Mouse (Mus musculus) liver, embryonic 16.5 days (tissue): ENCODE data around the gene Olfr323. TPM values are rescaled to one million over a fixed set of nuclear protein-coding genes. Genes with fewer than 3 reads are reported as not detected.

Experiments
- ATAC-seq: fragments of 200-750 bp; cut with Nextera tagmentation; 2 replicates; pipeline ENCODE4 v1.8.0; 2017; ENCODE audit warnings: low read depth, mild to moderate bottlenecking, moderate number of reproducible peaks, moderate library complexity
- H3K27ac ChIP-seq: fragments of 300-500 bp; sonication (generic); 2 replicates; pipeline ENCODE4 v1.5.1; 2014; ENCODE audit warnings: mild to moderate bottlenecking, low read length
- H3K27me3 ChIP-seq: fragments of 300-500 bp; sonication (generic); 2 replicates; pipeline ENCODE4 v1.6.1; 2014; ENCODE audit warnings: low read depth, low read length, mixed read lengths; ENCODE audit not compliant: control insufficient read depth, insufficient read depth
- H3K36me3 ChIP-seq: fragments of 300-500 bp; sonication (generic); 2 replicates; pipeline ENCODE4 v1.6.1; 2014; ENCODE audit warnings: mild to moderate bottlenecking; ENCODE audit not compliant: control insufficient read depth, insufficient read depth
- H3K4me1 ChIP-seq: fragments of 300-500 bp; sonication (generic); 2 replicates; pipeline ENCODE4 v1.6.1; 2014; ENCODE audit warnings: low read depth, low read length, mixed read lengths; ENCODE audit not compliant: control insufficient read depth
- H3K4me2 ChIP-seq: fragments of 300-500 bp; sonication (generic); 2 replicates; pipeline ENCODE4 v1.6.1; 2014; ENCODE audit warnings: low read depth, low read length, mixed read lengths
- H3K4me3 ChIP-seq: fragments of 300-500 bp; sonication (generic); 2 replicates; pipeline ENCODE4 v1.5.1; 2014; ENCODE audit warnings: low read depth, mild to moderate bottlenecking, low read length
- H3K9ac ChIP-seq: fragments of 300-500 bp; sonication (generic); 2 replicates; pipeline ENCODE4 v1.6.1; 2014; ENCODE audit warnings: low read depth, low read length
- H3K9me3 ChIP-seq: fragments of 300-500 bp; sonication (generic); replicated peaks from 2 replicates; pipeline ENCODE4 v1.6.1; 2016; ENCODE audit warnings: low read length; ENCODE audit not compliant: control insufficient read depth
- WGBS: fragments of 180-500 bp; shearing (Covaris S2); extraction: QIAGEN DNeasy Blood & Tissue Kit; methylation state at CpG from one replicate; pipeline ENCODE4 v1.1.7; 2014; ENCODE audit not compliant: insufficient replicate concordance; 5-methylcytosine and 5-hydroxymethylcytosine counted together
- polyA plus RNA-seq: library from polyadenylated mRNA; unstranded; fragments of >200 nt; fragmentation: Nextera tagmentation; extraction: Ambion mirVana; gene quantifications from 2 replicates; pipeline ENCODE4 v1.2.1, GENCODE M21; 2015

The Olfr323 gene
- not detected in 2 replicates for polyA plus RNA-seq

GRCm38 (mm10) chr11:58630401-58630800, at the start of gene Olfr323:
Olfr323 (minus strand) TSS chr11:58630501.
- no peaks in the 10 kb centered on the region for H3K27me3 ChIP-seq
- WGBS, result 51% methylated on average over 5 of the region's 5 CpGs
- H3K9me3 ChIP-seq, result no peaks in the 10 kb centered on the region
- no peak within 1 kb of the TSS for H3K9ac ChIP-seq
- no peak within 1 kb of the TSS for H3K4me2 ChIP-seq
- ATAC-seq, result no peak
- H3K36me3 ChIP-seq, result no peaks in the 10 kb centered on the region
- H3K27ac ChIP-seq, result no peak within 1 kb of the TSS
- H3K4me3 ChIP-seq, result no peak within 1 kb of the TSS
- no peaks in the 10 kb centered on the region for H3K4me1 ChIP-seq

DNA sequence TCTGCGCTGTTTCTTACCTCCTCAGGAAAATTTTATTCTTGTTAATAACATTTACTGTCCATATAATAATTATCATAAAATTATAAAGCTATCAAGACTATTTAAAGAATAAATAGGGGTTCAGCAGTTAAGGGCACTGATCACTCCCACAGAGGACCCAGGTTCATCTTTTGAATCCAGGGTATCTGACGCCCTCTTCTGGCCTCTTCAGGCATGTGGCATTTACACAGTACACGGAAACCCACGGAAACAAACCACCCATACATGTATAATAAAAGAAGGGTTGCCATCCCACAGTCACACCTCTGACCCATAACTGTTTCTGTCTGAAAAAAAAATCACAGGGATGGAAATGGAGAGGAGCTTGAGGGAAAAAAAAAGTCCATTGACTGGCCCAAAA, 41.5 kb upstream of the Olfr323 start:
- Histone ChIP-seq H3K4me1 (no peaks in the 10 kb centered on the region), H3K9me3 (no peaks in the 10 kb centered on the region), H3K4me2 (no peak overlapping the region), H3K36me3 (no peaks in the 10 kb centered on the region), H3K27me3 (no peaks in the 10 kb centered on the region), H3K27ac (no peak overlapping the region), H3K9ac (no peak overlapping the region), H3K4me3 (no peak overlapping the region)
- 41% methylated on average over 4 of the region's 4 CpGs for WGBS
- ATAC-seq, result no peak

DNA sequence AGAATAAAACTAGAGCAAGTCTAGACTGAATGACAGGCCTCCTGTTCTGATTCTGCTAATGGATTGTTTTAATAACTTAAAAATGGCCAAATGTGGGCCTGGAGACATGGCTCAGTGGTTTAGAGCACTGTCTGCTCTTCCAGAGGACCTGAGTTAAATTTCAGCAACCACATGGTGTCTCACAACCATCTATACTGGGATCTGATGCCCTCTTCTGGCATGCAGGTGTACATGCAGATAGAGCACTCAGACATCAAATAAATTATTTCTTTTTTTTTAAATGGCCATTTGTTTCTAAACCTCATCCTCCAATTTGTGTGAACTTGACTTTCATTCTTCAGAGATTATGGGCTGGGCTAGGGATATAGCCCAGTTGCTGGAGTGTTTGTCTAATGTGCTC, 39.0 kb upstream of the Olfr323 start:
- Histone ChIP-seq H3K9ac (no peak overlapping the region), H3K4me2 (no peak overlapping the region), H3K9me3 (no peaks in the 10 kb centered on the region), H3K36me3 (no peaks in the 10 kb centered on the region), H3K27me3 (no peaks in the 10 kb centered on the region), H3K4me1 (no peaks in the 10 kb centered on the region), H3K4me3 (no peak overlapping the region), H3K27ac (no peak overlapping the region)
- no peak for ATAC-seq

DNA sequence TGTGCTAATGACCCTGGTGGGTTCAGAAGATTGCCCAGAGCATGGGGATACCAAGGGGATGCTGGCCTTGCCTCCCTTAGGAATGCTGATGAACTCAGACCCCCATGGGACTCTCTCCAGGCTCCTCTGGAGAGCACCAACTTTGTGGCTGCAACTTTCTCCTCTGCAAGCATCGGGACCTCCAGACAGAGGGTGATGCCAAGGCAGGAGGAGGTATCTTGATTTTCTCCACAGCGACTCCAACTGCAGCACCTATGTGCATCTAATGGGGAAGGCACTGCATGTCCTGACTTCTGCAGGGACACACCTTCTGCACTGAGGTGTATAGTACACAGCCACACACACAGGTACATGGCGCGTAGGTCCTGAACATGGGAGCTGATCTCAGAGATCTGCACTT, 28.3 kb upstream of the Olfr323 start, which contains the start of gene Olfr322:
Olfr322 (plus strand) TSS at position 187 of the 400 bp plus-strand sequence.
- no peak within 1 kb of the TSS for H3K9ac ChIP-seq
- H3K9me3 ChIP-seq, result no peaks in the 10 kb centered on the region
- no peak within 1 kb of the TSS for H3K4me3 ChIP-seq
- H3K27me3 ChIP-seq, result no peaks in the 10 kb centered on the region
- H3K4me1 ChIP-seq, result no peaks in the 10 kb centered on the region
- no peak within 1 kb of the TSS for H3K27ac ChIP-seq
- no peak within 1 kb of the TSS for H3K4me2 ChIP-seq
- H3K36me3 ChIP-seq, result no peaks in the 10 kb centered on the region
- ATAC-seq, result no peak
- WGBS, result 75% methylated on average over 4 of the region's 4 CpGs

- ATAC-seq, result no peak
- Histone ChIP-seq H3K4me1 (no peaks in the 10 kb centered on the region), H3K9ac (no peak overlapping the region), H3K9me3 (no peaks in the 10 kb centered on the region), H3K27ac (no peak overlapping the region), H3K36me3 (peaks cover 17% of the 10 kb centered on the region), H3K27me3 (no peaks in the 10 kb centered on the region), H3K4me2 (no peak overlapping the region), H3K4me3 (no peak overlapping the region)
- WGBS, result 85% methylated on average over 3 of the region's 3 CpGs
These were observed 24.9 kb upstream of the Olfr323 start for GRCm38 (mm10) chr11:58655151-58655550.

DNA sequence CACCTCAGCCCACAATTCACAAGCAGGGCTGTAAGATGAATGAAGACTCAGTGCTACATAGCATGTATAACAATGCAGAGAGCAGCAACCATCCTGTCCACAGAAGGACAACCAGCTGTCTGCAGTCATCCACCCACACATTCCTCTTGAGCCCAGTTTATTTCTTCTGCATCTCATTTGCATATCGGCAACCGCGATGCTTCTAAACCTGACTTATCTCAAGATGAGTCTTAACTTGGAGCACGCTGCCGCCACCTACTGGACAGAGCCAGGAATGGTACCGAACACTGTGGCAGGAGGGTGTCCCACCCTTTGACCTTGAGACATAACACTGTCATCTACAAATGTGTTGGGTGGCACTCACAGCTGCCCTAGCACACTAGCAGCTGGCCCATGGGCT, 13.0 kb upstream of the Olfr323 start:
- no peaks in the 10 kb centered on the region for H3K9me3 ChIP-seq
- H3K9ac ChIP-seq, result peak overlapping the region; percentile 50
- peaks cover 34% of the 10 kb centered on the region for H3K36me3 ChIP-seq
- ATAC-seq, result no peak
- no peaks in the 10 kb centered on the region for H3K27me3 ChIP-seq
- H3K27ac ChIP-seq, result peak overlapping the region; percentile 100
- H3K4me1 ChIP-seq, result peaks cover 18% of the 10 kb centered on the region
- 25% methylated on average over 6 of the region's 6 CpGs for WGBS
- peak overlapping the region; percentile 73 for H3K4me2 ChIP-seq
- H3K4me3 ChIP-seq, result peak overlapping the region; percentile 40

DNA sequence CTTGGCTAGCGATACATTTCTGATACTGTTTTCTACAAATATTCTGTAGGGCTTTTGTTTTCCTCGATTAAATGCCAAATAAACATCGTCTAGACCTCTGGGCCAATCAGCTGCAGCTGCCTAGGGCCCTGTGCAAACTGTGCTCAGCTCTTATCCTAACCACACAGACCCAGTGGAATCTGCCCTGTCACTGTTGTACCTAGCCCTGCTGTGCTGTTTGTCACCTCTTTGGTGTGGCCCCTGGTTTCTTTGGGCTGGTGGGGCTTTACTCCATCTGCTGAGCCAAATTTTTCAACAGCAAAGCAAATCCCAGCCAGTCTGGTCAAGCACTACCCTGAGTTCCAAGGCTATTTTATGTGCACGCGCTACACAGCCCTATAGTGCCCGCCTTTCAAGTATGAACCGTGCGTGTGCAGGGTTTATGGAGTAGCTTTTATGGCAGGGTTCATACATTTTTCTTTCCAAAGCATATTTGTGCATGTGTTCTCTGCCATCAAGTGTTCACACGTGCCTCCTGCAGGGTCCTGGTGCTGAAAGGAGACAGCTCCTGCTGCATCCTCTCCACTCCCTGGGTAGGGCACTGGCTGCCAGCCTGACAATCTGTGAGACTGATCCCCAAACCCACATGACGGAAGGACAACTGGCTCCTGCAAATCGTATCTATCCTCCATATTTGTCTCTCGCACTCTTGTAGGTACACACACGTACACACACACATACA, 11.5 kb upstream of the Olfr323 start:
- peaks cover 19% of the 10 kb centered on the region for H3K4me1 ChIP-seq
- 37% methylated on average over 13 of the region's 13 CpGs for WGBS
- ATAC-seq, result peak; percentile 98
- H3K9ac ChIP-seq, result peak overlapping the region; percentile 89
- H3K9me3 ChIP-seq, result no peaks in the 10 kb centered on the region
- peak overlapping the region; percentile 73 for H3K4me2 ChIP-seq
- H3K27me3 ChIP-seq, result no peaks in the 10 kb centered on the region
- H3K27ac ChIP-seq, result peak overlapping the region; percentile 100
- H3K36me3 ChIP-seq, result peaks cover 24% of the 10 kb centered on the region
- H3K4me3 ChIP-seq, result peak overlapping the region; percentile 73

DNA sequence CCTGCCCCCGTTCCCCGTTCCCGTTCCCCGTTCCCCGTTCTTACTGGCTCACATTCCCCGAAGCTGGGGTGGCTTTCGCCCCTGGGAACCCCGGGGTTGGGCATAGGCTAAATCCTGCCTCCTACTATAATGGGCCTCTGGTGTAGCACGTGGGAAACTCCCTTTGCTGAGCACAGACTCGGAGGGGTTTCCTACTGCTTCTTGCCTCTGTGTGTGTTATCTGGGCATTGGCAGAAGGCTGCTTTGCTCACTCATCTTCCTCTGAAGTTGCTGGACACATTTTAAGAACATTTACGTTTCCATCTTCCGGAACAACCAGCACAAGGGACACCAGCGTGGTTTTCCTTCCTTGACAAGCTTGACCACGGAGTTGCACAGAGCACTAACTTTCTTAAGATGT, 10.8 kb upstream of the Olfr323 start:
- ATAC-seq, result peak; percentile 75
- no peaks in the 10 kb centered on the region for H3K9me3 ChIP-seq
- peak overlapping the region; percentile 73 for H3K4me3 ChIP-seq
- peaks cover 21% of the 10 kb centered on the region for H3K36me3 ChIP-seq
- H3K4me2 ChIP-seq, result peak overlapping the region; percentile 73
- H3K27me3 ChIP-seq, result no peaks in the 10 kb centered on the region
- 6% methylated on average over 14 of the region's 14 CpGs for WGBS
- peak overlapping the region; percentile 100 for H3K27ac ChIP-seq
- H3K4me1 ChIP-seq, result peaks cover 21% of the 10 kb centered on the region
- peak overlapping the region; percentile 89 for H3K9ac ChIP-seq

GRCm38 (mm10) chr11:58640272-58640867, 10.1 kb upstream of the Olfr323 start, which contains the start of gene Trim58:
Trim58 (plus strand) TSS chr11:58640465.
- peak within 1 kb of the TSS; percentile 73 for H3K4me2 ChIP-seq
- peak; percentile 17 for ATAC-seq
- H3K9ac ChIP-seq, result peak within 1 kb of the TSS; percentile 89
- H3K27ac ChIP-seq, result peak within 1 kb of the TSS; percentile 100
- no peaks in the 10 kb centered on the region for H3K9me3 ChIP-seq
- peaks cover 14% of the 10 kb centered on the region for H3K36me3 ChIP-seq
- peak within 1 kb of the TSS; percentile 73 for H3K4me3 ChIP-seq
- under 1% methylated on average over 34 of the region's 34 CpGs for WGBS
- no peaks in the 10 kb centered on the region for H3K27me3 ChIP-seq
- peaks cover 21% of the 10 kb centered on the region for H3K4me1 ChIP-seq
